Mouse (Mus musculus) hindbrain, embryonic 10.5 days (tissue): ENCODE data around the gene Gpr171. TPM values are rescaled to one million over a fixed set of nuclear protein-coding genes. Genes with fewer than 3 reads are reported as not detected.
A peak's percentile ranks its signal among the peaks of the same experiment; 100 is the strongest.
"Not testable (repeated sequence)": the region's sequence is repeated elsewhere in the genome, so short reads cannot be mapped to it uniquely, and the experiment has no call there.

ENCODE experiments used
- DNase-seq: peaks from one replicate; pipeline ENCODE4 v3.0.0-alpha.2; 2017; ENCODE audit warnings: low spot score
- H3K27ac ChIP-seq: fragments of 300-500 bp; sonication (generic); 2 replicates; pipeline ENCODE4 v1.5.1; 2016; ENCODE audit warnings: mild to moderate bottlenecking, moderate library complexity
- H3K27me3 ChIP-seq: fragments of 300-500 bp; sonication (generic); 2 replicates; pipeline ENCODE4 v1.6.1; 2016; ENCODE audit warnings: mild to moderate bottlenecking; ENCODE audit not compliant: poor library complexity, insufficient read depth, severe bottlenecking
- H3K36me3 ChIP-seq: fragments of 300-500 bp; sonication (generic); 2 replicates; pipeline ENCODE4 v1.6.1; 2016; ENCODE audit warnings: mild to moderate bottlenecking, moderate library complexity
- H3K4me1 ChIP-seq: fragments of 300-500 bp; sonication (generic); replicated peaks from 2 replicates; pipeline ENCODE4 v1.6.1; 2016; ENCODE audit warnings: mild to moderate bottlenecking
- H3K4me3 ChIP-seq: fragments of 300-500 bp; sonication (generic); 2 replicates; pipeline ENCODE4 v1.5.1; 2016; ENCODE audit warnings: mild to moderate bottlenecking, moderate library complexity
- H3K9me3 ChIP-seq: fragments of 300-500 bp; sonication (generic); 2 replicates; pipeline ENCODE4 v1.6.1; 2016; ENCODE audit warnings: mild to moderate bottlenecking, moderate library complexity
- WGBS: fragments of 180-500 bp; shearing (Covaris S2); methylation state at CpG from one replicate; pipeline ENCODE4 v1.1.7; 2016; 5-methylcytosine and 5-hydroxymethylcytosine counted together
- polyA plus RNA-seq: library from polyadenylated mRNA; unstranded; fragments of >200 nt; fragmentation: Nextera tagmentation; extraction: Ambion mirVana; gene quantifications from 2 replicates; pipeline ENCODE4 v1.2.1, GENCODE M21; 2016

The Gpr171 gene
- polyA plus RNA-seq, 1 experiment from 2014 or later, result 0.76 TPM

DNA sequence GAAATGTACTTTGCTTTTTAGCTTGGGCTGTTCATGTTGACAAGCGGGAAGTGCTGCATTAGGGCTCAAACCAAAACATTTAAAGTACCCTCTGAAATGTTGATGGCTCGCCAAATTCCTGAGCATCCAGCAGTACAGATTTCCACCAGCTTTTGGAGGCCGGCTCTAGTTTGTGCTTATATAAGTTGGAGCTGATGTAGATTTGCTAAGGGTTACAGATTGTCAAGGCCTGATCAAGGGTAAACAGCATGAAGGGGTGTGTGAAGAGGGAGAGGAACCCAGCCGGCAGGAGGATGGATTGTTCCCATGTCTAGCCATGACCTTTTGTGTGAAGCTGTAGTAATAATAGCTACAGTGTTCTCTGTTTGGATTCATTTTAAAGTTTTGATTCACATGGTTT is 29.5 kb upstream of the Gpr171 start:
- H3K27ac ChIP-seq, result no peak overlapping the region
- no peaks in the 10 kb centered on the region for H3K27me3 ChIP-seq
- no peak for DNase-seq
- WGBS, result 80% methylated on average over 4 of the region's 4 CpGs
- H3K9me3 ChIP-seq, result no peaks in the 10 kb centered on the region
- H3K36me3 ChIP-seq, result no peaks in the 10 kb centered on the region
- H3K4me3 ChIP-seq, result no peak overlapping the region
- no peaks in the 10 kb centered on the region for H3K4me1 ChIP-seq

DNA sequence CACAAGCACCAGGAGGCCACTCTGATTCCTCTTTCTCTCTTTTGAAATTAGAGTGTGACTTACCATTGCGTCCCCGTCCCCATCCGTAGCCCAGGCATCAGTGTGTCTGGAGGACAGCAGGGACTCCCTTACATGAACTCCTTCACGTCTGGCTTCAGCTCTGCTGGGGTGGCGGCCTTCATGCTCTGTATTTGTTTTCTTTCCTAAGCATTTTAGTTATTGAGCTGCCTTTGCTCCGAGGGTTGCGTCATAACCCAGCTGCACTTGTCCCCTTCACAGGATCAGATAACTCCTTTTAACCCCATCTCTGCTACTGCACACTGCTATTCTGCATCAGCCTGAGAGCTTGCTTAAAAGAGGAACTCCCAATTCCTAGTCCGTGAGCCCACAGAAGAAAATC is 28.8 kb upstream of the Gpr171 start:
- Histone ChIP-seq H3K27ac (no peak overlapping the region), H3K36me3 (no peaks in the 10 kb centered on the region), H3K9me3 (no peaks in the 10 kb centered on the region), H3K4me1 (peaks cover 5% of the 10 kb centered on the region; the same call in 1 of the 2 replicates), H3K4me3 (no peak overlapping the region), H3K27me3 (no peaks in the 10 kb centered on the region)
- no peak for DNase-seq
- WGBS, result 60% methylated on average over 8 of the region's 8 CpGs

DNA sequence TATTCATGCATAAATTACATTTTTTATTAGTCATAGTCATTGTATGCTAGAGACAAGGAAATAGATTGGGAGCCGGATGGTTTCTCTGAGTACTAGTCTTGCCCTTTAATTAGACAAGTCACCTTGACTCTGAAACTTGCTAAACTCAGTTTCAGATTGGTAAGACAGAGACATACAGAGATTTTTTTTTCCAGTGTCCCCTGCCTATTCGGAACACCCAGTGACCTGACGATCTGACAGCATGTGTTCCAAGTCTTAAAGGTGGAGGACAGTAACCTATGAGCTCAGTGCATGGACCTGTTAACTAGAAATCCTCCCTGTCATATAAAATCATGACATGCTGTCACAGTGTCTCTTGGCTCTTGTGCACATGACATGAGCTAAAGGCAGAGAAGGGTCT is 27.9 kb upstream of the Gpr171 start:
- no peak for DNase-seq
- no peaks in the 10 kb centered on the region for H3K9me3 ChIP-seq
- no peaks in the 10 kb centered on the region for H3K27me3 ChIP-seq
- no peak overlapping the region for H3K27ac ChIP-seq
- no peaks in the 10 kb centered on the region for H3K36me3 ChIP-seq
- H3K4me3 ChIP-seq, result no peak overlapping the region
- peaks cover 7% of the 10 kb centered on the region; the same call in 1 of the 2 replicates for H3K4me1 ChIP-seq
- 89% methylated on average over 3 of the region's 3 CpGs for WGBS

DNA sequence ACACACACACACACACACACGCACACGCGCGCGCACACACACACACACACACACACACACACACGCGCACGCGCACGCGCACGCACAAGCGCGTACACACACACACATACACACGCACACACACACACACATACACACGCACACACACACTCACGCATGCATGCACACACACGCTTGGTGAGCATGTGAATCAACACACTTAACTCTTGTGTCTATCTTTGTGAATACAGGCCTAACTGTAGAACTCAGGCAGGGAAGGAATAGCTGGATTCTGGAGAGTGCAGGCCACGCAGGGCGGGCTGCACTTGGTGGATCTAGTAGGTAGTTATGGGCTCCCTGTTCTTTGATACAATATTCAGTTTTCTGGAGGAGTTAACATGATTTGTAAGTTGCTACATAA is 27.1 kb upstream of the Gpr171 start:
- no peak for DNase-seq
- peaks cover 12% of the 10 kb centered on the region for H3K4me1 ChIP-seq
- 86% methylated on average over 20 of the region's 20 CpGs for WGBS

DNA sequence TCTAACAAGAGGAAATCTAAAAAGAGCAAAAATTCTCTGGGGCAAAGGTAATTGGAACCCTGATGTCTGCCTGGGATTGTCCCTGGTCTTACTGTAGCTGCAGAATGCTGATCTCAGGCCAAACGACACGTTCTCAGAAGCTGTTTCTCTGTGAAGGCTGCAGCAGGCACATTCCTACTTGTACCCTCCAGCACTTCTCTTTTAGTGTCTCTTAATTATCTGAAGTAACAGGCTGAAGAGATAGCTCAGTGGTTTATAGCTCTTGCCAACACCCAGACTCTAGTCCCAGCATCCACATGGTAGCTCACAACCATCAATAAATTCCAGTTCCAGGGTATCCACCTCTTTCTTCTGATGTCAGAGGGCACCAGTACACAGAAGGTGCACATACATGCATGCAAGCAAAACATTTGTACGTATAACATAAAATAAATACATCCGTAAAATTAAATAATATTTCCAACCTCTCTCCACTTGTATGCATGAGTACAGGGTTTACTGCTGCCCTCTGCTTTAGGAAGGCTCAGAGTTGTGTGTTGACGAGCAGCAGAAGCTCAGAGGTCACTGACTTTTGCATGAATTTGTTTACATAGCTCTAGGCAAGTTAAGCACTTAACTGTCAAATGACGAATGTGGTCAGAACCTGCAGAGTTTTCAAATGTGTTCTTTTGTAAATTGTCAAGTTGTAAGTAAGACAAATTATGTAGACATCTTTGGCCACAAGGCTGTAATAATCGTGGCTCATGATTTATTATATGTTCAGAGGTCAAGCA is 24.3 kb upstream of the Gpr171 start:
- Histone ChIP-seq H3K9me3 (no peaks in the 10 kb centered on the region), H3K4me1 (peaks cover 24% of the 10 kb centered on the region), H3K27ac (no peak overlapping the region), H3K36me3 (no peaks in the 10 kb centered on the region), H3K27me3 (no peaks in the 10 kb centered on the region), H3K4me3 (no peak overlapping the region)
- WGBS, result 69% methylated on average over 7 of the region's 7 CpGs
- no peak for DNase-seq

More for the DNA sequence above, 27.1 kb upstream of the Gpr171 start:
- Histone ChIP-seq H3K4me3 (no peak overlapping the region), H3K36me3 (no peaks in the 10 kb centered on the region), H3K27me3 (no peaks in the 10 kb centered on the region), H3K27ac (no peak overlapping the region), H3K9me3 (no peaks in the 10 kb centered on the region)

DNA sequence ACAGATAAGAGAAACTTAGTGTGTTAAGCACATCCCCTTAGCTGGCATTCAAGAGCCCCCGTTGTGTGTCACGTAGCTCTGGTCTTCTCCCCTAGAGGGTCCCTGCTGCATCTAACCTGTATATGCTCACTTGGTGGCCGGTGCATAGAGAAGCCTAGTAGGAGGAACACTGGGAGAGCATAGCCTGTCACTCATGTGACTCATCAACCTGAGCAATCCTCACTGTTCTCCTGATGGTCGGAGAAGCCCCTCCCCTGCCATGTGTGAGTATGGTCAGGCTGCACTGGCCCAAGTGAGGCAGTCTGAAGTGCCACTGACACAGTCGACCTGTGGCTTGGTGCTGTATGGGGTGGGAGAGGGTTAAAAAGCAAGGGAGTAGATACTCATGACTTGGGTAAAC is 23.4 kb upstream of the Gpr171 start:
- Histone ChIP-seq H3K9me3 (no peaks in the 10 kb centered on the region), H3K27ac (no peak overlapping the region), H3K4me3 (no peak overlapping the region), H3K36me3 (no peaks in the 10 kb centered on the region), H3K4me1 (peaks cover 25% of the 10 kb centered on the region), H3K27me3 (no peaks in the 10 kb centered on the region)
- DNase-seq, result no peak
- 69% methylated on average over 5 of the region's 5 CpGs for WGBS

DNA sequence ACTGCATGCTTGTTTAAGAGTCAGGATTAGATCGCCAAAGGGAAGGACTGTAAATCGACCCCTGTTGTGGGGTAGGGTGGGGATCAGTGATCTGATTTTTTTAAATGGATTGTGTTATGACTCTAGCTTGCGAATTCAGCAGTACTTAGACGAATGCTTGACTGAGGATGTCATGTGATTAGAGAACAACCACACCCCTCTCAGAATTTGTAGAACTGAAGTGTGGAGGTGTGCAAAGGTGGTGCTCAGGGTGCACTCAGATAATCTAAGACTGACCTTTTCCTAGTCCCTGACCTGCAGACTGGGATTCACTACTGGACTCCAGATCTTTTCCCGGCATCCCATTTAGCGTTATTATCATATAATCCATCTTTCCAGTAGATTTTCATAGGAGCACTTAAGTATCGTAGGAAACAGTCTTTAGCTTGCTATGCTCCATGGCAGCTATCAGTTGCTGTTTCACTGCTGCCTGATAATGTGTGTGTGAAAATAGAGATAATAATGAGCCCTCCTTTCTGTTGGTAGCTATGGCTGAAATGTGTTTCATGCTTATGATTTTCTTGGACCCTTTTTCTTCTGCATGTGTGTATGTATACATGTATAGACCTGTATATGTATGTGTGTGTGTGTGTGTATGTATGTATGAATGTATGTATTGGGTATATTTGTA is 20.3 kb upstream of the Gpr171 start:
- 60% methylated on average over 7 of the region's 7 CpGs for WGBS
- no peak for DNase-seq

DNA sequence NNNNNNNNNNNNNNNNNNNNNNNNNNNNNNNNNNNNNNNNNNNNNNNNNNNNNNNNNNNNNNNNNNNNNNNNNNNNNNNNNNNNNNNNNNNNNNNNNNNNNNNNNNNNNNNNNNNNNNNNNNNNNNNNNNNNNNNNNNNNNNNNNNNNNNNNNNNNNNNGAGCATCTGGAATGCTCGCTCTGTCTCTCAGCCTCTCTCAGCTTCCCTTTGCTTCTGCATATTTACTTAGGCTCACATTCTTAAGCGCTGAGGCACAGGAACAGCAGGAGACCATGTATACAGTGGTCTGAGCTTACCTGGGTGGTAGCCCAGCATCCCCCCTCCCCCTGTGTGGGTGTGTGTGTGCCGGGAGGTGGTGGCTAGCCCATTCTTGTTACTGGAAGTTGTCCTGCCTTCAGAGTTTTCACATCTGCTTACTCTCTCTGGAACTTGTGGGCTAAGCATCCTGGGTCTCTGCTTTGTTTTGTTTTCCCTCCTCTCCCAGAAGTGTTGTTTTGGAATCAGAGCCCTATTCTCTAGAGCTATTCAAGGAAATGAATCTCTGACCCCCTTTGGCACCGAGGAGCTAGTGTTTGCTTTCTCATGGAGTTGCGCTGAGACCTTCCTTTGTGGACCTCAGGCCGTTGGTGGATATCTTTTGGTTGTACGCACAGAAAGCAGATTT is 19.6 kb upstream of the Gpr171 start:
- peaks cover 25% of the 10 kb centered on the region for H3K4me1 ChIP-seq
- WGBS, result 22% methylated on average over 7 of the region's 7 CpGs
- H3K4me3 ChIP-seq, result no peak overlapping the region
- no peaks in the 10 kb centered on the region for H3K36me3 ChIP-seq
- H3K9me3 ChIP-seq, result no peaks in the 10 kb centered on the region
- no peak overlapping the region for H3K27ac ChIP-seq
- DNase-seq, result peak; percentile 28
- H3K27me3 ChIP-seq, result no peaks in the 10 kb centered on the region

More for the DNA sequence above, 20.3 kb upstream of the Gpr171 start:
- no peaks in the 10 kb centered on the region for H3K27me3 ChIP-seq
- H3K4me3 ChIP-seq, result no peak overlapping the region
- H3K27ac ChIP-seq, result no peak overlapping the region
- H3K4me1 ChIP-seq, result peaks cover 25% of the 10 kb centered on the region
- H3K36me3 ChIP-seq, result no peaks in the 10 kb centered on the region
- H3K9me3 ChIP-seq, result no peaks in the 10 kb centered on the region

DNA sequence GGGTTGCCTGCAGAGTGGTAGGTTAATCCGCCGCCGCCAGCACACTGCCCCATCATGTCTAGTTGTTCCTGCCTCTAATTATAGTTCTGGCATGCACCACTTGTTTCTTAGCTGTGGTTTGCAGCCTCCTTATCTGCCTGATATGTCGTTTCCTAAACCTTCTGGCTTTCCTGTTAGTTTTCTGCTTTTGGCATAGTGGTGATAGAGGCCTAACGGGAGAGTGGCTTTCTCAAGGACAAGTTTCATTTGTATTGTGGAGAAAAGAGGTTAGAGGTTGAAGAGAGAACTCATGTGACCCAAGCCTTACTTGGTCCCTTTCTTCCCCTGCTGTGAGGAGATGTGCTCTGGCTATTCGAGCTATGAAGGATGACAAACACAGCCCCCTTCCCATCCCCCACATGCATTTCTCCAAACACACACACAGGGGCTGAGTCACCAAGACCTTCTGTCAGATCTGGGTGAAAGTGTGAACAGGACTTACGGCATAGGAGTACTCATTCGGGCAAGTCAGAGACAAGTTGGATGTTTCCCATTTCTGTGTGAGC is 12.4 kb upstream of the Gpr171 start:
- H3K9me3 ChIP-seq, result no peaks in the 10 kb centered on the region
- no peaks in the 10 kb centered on the region for H3K27me3 ChIP-seq
- no peak overlapping the region for H3K27ac ChIP-seq
- DNase-seq, result no peak
- peaks cover 7% of the 10 kb centered on the region for H3K36me3 ChIP-seq
- 87% methylated on average over 8 of the region's 8 CpGs for WGBS
- no peaks in the 10 kb centered on the region for H3K4me1 ChIP-seq
- no peak overlapping the region for H3K4me3 ChIP-seq

DNA sequence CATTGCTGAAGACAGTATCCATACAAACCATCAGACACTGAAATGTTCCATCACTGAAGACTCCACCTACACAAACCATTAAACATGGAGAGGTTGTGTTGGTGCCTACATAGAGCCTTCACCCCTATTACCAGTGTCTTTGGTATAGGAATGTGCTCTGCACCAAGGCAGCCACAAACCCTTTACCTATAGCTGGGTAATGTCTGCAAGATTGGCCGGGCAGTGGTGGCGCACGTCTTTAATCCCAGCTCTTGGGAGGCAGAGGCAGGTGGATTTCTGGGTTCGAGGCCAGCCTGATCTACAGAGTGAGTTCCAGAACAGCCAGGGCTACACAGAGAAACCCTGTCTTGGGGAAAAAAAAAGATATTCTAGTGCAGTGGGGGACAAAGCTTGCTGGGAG is 11.7 kb upstream of the Gpr171 start:
- 96% methylated on average over 4 of the region's 4 CpGs for WGBS
- not testable (repeated sequence) for H3K27me3 ChIP-seq, H3K4me3 ChIP-seq, H3K9me3 ChIP-seq, H3K36me3 ChIP-seq, H3K4me1 ChIP-seq, H3K27ac ChIP-seq, DNase-seq

DNA sequence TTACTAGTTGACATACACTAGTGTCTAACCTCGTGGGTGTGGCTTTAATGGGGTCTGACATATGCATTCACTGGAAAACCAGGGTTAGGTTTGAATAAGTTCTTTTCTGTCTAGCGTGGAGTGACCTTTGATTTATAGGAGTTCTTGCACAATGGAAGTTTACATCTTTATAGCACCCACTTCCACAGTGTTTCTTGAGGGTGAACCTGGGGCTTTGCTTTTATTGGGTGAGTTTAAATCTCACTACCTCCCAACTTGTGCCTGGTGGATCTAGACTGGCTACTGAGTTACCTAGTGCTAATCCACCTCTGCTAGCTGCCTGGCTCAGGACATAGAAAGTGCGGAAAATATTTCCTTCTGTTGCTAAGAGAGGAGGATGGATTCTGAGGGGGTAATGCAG is 10.3 kb upstream of the Gpr171 start:
- Histone ChIP-seq H3K36me3 (peaks cover 7% of the 10 kb centered on the region), H3K4me1 (no peaks in the 10 kb centered on the region), H3K27ac (no peak overlapping the region), H3K9me3 (no peaks in the 10 kb centered on the region), H3K4me3 (no peak overlapping the region), H3K27me3 (no peaks in the 10 kb centered on the region)
- WGBS, result 85% methylated on average over 3 of the region's 3 CpGs
- DNase-seq, result no peak

DNA sequence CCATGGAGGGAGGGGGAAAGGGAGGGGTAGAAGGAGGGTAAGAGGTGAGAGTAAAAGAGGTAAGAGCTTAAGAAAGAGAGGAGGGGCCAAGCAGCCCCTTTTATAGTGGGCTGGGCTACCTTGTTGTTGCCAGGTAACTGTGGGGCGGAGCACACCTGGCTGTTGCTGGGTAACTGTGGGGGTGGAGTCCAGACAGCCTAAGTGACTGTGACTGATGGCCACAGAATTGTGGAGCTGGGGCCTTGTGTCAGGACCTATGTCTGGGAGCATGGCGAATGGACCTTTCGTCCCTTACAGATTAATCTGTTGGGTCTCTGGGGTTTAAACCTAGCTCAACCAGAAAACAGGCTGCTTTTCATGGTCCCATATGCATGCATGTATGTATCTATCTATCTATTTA is 8.2 kb upstream of the Gpr171 start:
- H3K27me3 ChIP-seq, H3K4me1 ChIP-seq, DNase-seq, H3K9me3 ChIP-seq, H3K27ac ChIP-seq, H3K4me3 ChIP-seq, H3K36me3 ChIP-seq: not testable (repeated sequence)
- WGBS, result 93% methylated on average over 3 of the region's 3 CpGs

DNA sequence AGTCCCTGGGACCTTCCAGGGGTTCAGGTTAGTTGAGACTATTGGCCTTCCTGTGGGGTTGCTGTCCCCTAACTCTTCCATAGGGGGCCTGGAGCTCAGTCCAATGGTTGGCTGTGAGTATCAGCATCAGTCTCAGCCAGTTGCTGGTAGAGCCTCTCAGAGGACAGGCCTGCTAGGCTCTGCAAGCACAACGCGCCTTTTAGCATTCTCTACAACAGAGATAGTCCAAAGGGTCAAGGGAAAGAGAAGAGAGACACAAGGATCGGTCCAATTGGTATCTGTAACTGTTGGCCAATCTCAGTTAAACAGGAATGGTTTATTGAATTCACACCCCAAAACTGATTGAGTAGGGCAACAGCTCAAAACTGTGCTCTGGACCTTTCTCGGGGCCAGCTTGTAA is 5.8 kb upstream of the Gpr171 start:
- H3K27me3 ChIP-seq, result no peaks in the 10 kb centered on the region
- H3K4me3 ChIP-seq, result no peak overlapping the region
- no peaks in the 10 kb centered on the region for H3K9me3 ChIP-seq
- DNase-seq, result no peak
- no peaks in the 10 kb centered on the region for H3K36me3 ChIP-seq
- no peak overlapping the region for H3K27ac ChIP-seq
- WGBS, result 96% methylated on average over 4 of the region's 4 CpGs
- no peaks in the 10 kb centered on the region for H3K4me1 ChIP-seq
